Mouse (Mus musculus): ENCODE measurements around the gene Ifitm5. TPM values are rescaled to one million over a fixed set of nuclear protein-coding genes. Genes with fewer than 3 reads are reported as not detected.

Gene Ifitm5
- polyA plus RNA-seq, 1 experiment from 2014 or later: 1.3 TPM

DNA sequence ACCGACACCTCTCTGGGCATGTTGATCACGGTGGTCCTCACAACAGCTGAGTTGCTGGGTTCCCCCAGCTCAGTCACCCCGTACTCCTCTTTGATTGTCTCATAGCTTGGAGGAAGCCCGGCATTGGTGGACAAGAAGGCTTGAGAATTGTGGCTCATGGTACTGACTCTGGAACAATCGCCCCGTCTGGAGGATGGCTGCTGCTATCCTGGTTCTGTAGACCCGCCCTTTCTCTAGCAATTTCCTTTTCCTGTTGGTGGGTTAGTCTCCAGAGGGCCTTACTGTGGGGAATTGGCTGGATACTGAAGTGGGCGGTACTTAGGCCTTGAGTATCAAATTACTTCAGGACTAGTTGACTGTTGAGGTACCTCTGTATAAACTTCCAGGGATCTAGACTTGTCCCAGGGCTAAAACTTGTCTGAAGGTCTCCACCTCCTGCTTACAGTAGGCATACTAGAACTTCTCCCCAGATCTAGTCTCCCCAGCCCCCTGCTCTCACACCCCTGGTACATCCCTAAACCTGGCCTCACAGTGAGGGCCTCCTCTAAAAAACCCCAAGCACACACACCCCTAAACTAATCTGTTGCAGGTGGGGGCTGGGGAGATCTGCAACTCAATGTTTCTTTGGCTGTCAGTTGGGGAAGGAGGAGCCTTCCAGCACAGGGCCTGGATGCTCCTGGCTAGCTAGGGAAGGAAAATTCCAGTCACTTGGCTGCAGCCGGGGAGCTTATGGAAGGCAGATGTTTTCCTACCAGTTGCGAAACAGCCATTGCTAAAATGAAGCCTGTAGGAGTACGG is 5.9 kb upstream of the Ifitm5 start, which contains the start of the genes Gm45717 and Ifitm2:
Gm45717 (minus strand) TSS at position 180 of the 798 bp plus-strand sequence.
Ifitm2 (minus strand) TSS at position 230 of the 798 bp plus-strand sequence.
- Histone ChIP-seq H3K27me3 (ENCODE audit: insufficient read depth, poor library complexity, severe bottlenecking) (0 out of 2 replicates have a peak, but pooled peaks cover 7% of the 10 kb centered on the region), H3K27ac (peak within 1 kb of the TSS; percentile 86), H3K4me1 (replicated peaks) (peaks cover 58% of the 10 kb centered on the region), H3K36me3 (0 out of 2 replicates have a peak, but pooled peaks cover 6% of the 10 kb centered on the region), H3K4me3 (peak within 1 kb of the TSS; percentile 55), H3K9me3 (no peaks in the 10 kb centered on the region)
- WGBS: 17% methylated on average over 11 of the region's 11 CpGs
- DNase-seq (ENCODE audit: low spot score): peak; percentile 52

DNA sequence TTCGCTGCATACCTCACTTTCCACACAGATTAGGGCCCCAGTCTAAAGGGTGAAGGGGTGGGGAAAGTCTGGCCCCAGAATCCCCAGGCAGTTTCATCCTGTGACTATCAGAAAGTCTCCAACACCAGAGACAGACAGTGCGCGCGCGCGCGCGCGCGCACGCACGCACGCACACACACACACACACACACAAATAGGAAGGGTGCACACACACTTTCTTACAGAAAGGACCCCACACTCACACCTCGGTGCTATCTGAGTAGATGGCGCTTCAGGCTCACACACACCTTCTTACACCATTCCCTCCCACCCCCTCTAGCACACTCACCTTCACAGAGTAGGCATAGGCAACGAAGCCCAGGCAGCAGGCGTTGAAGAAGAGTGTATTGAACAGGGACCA is 5.3 kb upstream of the Ifitm5 start:
- H3K4me3 ChIP-seq: peak overlapping the region; percentile 55
- peaks cover 64% of the 10 kb centered on the region for H3K4me1 ChIP-seq (replicated peaks)
- H3K27me3 ChIP-seq (ENCODE audit: insufficient read depth, poor library complexity, severe bottlenecking): 0 out of 2 replicates have a peak, but pooled peaks cover 7% of the 10 kb centered on the region
- 12% methylated on average over 17 of the region's 17 CpGs for whole genome bisulfite sequencing
- DNase-seq (ENCODE audit: low spot score): peak; percentile 47
- peak overlapping the region; percentile 86 for H3K27ac ChIP-seq
- no peaks in the 10 kb centered on the region for H3K9me3 ChIP-seq
- H3K36me3 ChIP-seq: peaks cover 6% of the 10 kb centered on the region; the same call in 1 of the 2 replicates

DNA sequence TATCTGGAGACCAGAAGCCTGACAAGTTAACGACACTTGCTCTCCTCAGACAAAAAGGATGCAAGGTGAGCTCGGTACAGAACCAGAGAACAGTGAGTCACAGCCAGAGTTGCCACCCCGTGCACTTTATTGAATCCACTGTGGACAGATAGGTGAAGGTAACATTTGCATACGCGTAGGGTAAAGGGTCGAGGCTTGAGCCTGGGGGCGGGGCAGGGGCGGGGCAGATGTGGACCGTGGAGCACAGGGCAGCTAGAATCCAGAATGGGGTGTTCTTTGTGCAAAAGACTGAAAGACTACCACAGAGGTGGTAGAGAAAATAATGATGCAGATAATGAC is 4.6 kb upstream of the Ifitm5 start:
- 11% methylated on average over 9 of the region's 9 CpGs for WGBS
- Histone ChIP-seq H3K27me3 (ENCODE audit: insufficient read depth, poor library complexity, severe bottlenecking) (0 out of 2 replicates have a peak, but pooled peaks cover 7% of the 10 kb centered on the region), H3K4me3 (peak overlapping the region; percentile 55), H3K9me3 (no peaks in the 10 kb centered on the region), H3K27ac (peak overlapping the region; percentile 86; the same call in 1 of the 2 replicates), H3K4me1 (replicated peaks) (peaks cover 70% of the 10 kb centered on the region), H3K36me3 (peaks cover 12% of the 10 kb centered on the region)
- DNase-seq (ENCODE audit: low spot score): no peak

DNA sequence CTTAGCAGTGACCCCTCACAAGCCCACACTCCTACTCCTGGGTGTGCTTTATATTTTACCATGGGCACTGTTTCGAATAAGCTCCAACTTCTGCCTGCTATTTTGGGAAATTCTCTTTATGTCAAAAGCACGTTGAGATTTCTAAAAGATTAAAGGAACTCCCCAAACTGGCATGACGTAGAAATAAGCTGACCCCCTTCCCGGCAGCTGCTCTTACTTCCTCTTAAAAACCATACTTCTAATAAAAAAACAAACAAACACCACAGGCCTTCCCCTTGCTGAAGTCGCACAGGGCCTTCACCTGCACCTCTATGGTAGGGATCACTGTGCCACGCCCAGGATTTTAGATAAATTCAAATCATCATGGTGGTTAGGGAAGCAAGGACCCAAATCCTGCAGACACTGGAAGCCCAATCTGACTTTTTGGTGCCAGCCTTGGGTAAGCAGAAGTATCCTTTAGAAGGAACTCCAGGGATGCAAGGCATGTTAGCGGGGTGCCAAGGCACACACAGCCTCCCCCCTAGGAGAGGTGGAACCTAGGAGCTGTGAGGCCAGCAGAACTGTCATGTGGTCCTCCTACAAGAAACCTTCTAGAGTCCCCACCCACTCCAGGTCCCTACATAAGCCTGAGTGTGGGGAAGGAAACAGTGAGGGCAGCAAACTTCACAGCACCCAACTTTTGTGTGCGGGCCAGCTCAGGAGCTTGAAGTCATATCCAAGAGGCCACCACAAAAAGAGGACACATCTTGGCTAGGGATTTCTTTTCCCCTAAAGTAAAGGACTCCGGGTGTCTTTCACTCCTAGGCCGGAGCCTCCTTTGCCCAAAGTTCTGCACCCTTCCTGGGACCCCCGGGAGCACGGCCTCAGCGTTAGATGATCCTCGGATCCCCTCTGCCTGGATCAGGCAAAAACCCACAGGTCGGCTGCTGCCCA is 4.0 kb upstream of the Ifitm5 start:
- H3K27ac ChIP-seq: peak overlapping the region; percentile 86; the same call in 1 of the 2 replicates
- WGBS: 71% methylated on average over 15 of the region's 15 CpGs

DNA sequence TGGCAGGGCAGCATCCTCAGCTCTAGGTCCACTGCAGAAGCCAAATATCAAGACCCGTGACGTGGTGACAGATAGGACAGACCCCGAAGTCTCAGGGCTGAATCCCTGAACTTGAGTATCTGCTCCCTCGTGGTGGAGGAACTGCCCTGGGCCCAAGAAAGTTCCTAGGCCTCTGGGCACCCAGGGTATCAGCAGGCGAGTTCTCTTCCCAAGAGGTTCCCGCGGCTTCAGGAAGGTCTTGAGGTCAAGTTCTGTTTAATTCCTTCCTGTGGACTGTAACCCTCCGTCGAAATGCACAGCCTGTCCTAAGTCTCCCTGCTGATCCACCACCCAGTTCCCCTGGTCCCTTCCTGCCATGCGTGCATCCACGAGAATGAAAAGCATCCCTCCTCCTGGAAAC is 3.0 kb upstream of the Ifitm5 start:
- 85% methylated on average over 11 of the region's 11 CpGs for WGBS
- H3K9me3 ChIP-seq: no peaks in the 10 kb centered on the region
- H3K4me3 ChIP-seq: no peak overlapping the region
- H3K4me1 ChIP-seq (replicated peaks): peaks cover 68% of the 10 kb centered on the region
- no peak for DNase-seq (ENCODE audit: low spot score)
- H3K36me3 ChIP-seq: peaks cover 28% of the 10 kb centered on the region
- H3K27ac ChIP-seq: no peak overlapping the region
- 0 out of 2 replicates have a peak, but pooled peaks cover 2% of the 10 kb centered on the region for H3K27me3 ChIP-seq (ENCODE audit: insufficient read depth, poor library complexity, severe bottlenecking)

More for the DNA sequence above, 4.0 kb upstream of the Ifitm5 start:
- Histone ChIP-seq H3K9me3 (no peaks in the 10 kb centered on the region), H3K4me3 (peak overlapping the region; percentile 55), H3K4me1 (replicated peaks) (peaks cover 70% of the 10 kb centered on the region), H3K36me3 (peaks cover 19% of the 10 kb centered on the region), H3K27me3 (ENCODE audit: insufficient read depth, poor library complexity, severe bottlenecking) (0 out of 2 replicates have a peak, but pooled peaks cover 7% of the 10 kb centered on the region)
- no peak for DNase-seq (ENCODE audit: low spot score)

DNA sequence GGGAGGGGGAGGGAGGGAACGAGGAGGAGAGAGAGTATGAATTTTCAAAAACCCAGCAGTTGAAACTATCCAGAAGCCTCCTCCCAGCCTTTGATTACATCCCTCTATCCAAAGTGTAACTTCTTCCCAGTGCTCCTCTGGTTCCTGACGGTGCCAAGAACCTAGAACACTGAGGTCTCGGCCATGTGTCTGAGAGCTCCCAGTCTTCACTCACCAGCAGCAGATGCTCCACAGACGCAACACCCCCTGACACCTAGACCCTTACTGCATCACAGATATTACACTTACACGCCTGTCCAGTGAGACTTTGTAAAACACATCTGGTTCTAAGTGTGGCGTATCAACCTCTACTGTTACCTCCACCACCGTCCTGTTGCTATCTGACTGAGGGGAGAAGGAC is 2.4 kb upstream of the Ifitm5 start:
- no peak for DNase-seq (ENCODE audit: low spot score)
- no peaks in the 10 kb centered on the region for H3K9me3 ChIP-seq
- H3K36me3 ChIP-seq: peaks cover 35% of the 10 kb centered on the region
- 86% methylated on average over 7 of the region's 7 CpGs for WGBS
- H3K4me3 ChIP-seq: no peak overlapping the region
- no peaks in the 10 kb centered on the region for H3K27me3 ChIP-seq (ENCODE audit: insufficient read depth, poor library complexity, severe bottlenecking)
- peaks cover 68% of the 10 kb centered on the region for H3K4me1 ChIP-seq (replicated peaks)
- no peak overlapping the region for H3K27ac ChIP-seq

DNA sequence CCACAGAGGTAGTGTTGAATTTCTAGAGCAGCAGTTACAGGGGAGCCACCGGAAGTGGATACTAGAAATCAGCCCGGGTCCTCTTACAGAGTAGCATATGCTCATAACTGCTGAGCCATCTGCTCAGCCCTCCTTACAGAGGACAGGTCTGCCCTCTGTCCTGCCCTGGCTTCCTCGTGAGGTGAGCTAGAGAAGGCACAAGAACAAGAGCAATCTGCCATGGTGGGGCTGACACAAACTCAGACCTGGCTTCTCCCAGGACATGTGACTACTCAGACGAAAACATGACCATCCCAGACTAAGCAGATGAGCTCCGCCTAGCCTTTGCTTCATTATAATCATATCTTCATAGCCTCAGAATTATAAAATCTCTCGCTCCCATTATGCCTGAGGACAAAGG is 1.7 kb upstream of the Ifitm5 start:
- 77% methylated on average over 6 of the region's 6 CpGs for WGBS
- H3K36me3 ChIP-seq: peaks cover 42% of the 10 kb centered on the region
- no peaks in the 10 kb centered on the region for H3K27me3 ChIP-seq (ENCODE audit: insufficient read depth, poor library complexity, severe bottlenecking)
- DNase-seq (ENCODE audit: low spot score): no peak
- H3K4me1 ChIP-seq (replicated peaks): peaks cover 68% of the 10 kb centered on the region
- no peak overlapping the region for H3K27ac ChIP-seq
- H3K4me3 ChIP-seq: no peak overlapping the region
- no peaks in the 10 kb centered on the region for H3K9me3 ChIP-seq

DNA sequence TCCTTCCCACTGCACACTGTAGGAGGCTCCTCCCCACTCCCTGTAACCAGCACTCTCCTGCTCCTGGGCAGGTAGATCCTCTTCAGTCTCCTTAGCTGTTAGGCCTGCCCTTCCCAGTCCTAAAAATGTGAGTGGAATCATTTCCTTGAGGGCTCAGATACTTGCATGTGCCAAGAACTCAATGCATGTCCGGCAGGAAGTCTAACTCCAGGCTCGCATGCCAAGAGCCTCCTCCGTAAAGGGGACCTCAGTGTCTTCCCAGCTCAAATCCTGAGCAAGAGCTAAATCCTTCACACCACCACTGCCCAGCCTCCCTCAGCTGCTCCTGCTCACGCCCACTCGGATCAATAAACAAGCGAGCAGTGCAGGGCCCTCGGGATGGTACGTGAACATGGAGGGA is 960 bp upstream of the Ifitm5 start:
- no peak overlapping the region for H3K4me3 ChIP-seq
- H3K36me3 ChIP-seq: peaks cover 49% of the 10 kb centered on the region
- H3K4me1 ChIP-seq (replicated peaks): peaks cover 62% of the 10 kb centered on the region
- H3K27me3 ChIP-seq (ENCODE audit: insufficient read depth, poor library complexity, severe bottlenecking): no peaks in the 10 kb centered on the region
- H3K9me3 ChIP-seq: no peaks in the 10 kb centered on the region
- no peak for DNase-seq (ENCODE audit: low spot score)
- WGBS: 49% methylated on average over 8 of the region's 8 CpGs
- peak overlapping the region; percentile 3 for H3K27ac ChIP-seq

DNA sequence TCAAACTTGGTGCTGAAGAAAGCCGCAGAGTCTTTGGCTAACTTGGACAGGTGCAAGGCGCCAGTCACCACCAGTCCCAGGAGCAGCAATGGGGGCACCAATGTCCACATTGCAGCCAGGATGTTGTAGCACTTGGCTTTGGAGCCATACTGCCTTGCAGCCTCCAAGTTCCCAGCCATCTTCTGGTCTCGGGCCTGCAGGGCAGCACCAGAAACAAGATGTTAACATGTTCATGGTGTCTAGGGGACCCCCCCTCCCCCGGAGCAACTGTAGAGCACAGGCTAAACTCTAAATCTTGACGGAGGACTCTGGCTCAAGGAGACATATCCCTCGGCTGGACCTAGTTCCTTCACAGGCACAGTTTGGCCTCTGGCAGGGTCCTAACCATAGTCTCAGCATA is 836 bp downstream of the Ifitm5 start:
- Histone ChIP-seq H3K36me3 (peaks cover 62% of the 10 kb centered on the region), H3K27me3 (ENCODE audit: insufficient read depth, poor library complexity, severe bottlenecking) (no peaks in the 10 kb centered on the region), H3K4me1 (replicated peaks) (peaks cover 44% of the 10 kb centered on the region), H3K9me3 (no peaks in the 10 kb centered on the region), H3K4me3 (no peak overlapping the region), H3K27ac (no peak overlapping the region)
- DNase-seq (ENCODE audit: low spot score): no peak
- 90% methylated on average over 6 of the region's 6 CpGs for WGBS

DNA sequence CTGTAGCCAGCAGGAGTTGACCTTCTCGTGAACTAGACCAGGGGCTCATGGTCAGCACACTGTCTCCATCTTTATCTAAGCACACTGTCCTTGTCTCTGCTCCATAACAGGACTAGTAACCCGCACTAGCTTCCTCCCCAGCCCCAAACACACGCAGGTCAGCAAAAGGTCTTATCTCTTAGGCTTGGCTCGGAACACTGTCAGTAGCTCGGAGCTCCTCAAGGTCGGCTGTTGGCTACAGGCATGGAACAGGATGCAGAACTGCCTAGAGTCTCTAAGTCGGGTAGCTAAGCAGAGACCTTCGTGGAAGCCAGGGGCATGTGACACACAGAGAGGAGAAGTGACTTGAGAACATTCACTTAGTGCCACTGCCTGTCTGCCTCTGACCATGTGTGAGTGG is 1.9 kb downstream of the Ifitm5 start:
- Histone ChIP-seq H3K9me3 (no peaks in the 10 kb centered on the region), H3K4me3 (no peak overlapping the region), H3K27ac (no peak overlapping the region), H3K36me3 (peaks cover 62% of the 10 kb centered on the region), H3K4me1 (replicated peaks) (peaks cover 39% of the 10 kb centered on the region), H3K27me3 (ENCODE audit: insufficient read depth, poor library complexity, severe bottlenecking) (no peaks in the 10 kb centered on the region)
- DNase-seq (ENCODE audit: low spot score): no peak
- WGBS: 90% methylated on average over 8 of the region's 8 CpGs

DNA sequence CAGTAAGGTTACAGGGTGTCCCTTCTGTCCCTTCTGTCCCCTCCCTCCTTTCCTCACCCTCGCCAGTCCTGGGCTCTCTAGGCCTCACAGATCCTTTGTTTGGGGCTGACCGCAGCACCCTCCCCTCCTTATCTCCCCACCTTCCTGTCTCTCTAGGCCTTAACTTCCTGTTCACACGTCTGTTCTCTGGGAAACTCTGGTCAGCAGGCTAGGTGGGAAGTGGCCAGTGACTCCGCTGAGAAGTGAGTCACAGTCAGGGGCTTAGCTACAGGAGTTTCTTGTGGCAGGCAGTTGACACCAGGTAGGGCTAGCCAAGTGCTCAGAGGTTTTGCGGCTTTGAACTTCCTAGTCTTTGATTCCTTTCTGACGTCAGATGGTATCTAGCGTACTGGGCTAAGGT is 3.1 kb downstream of the Ifitm5 start:
- Histone ChIP-seq H3K4me1 (replicated peaks) (peaks cover 40% of the 10 kb centered on the region), H3K4me3 (no peak overlapping the region), H3K27me3 (ENCODE audit: insufficient read depth, poor library complexity, severe bottlenecking) (no peaks in the 10 kb centered on the region), H3K27ac (no peak overlapping the region), H3K36me3 (peaks cover 56% of the 10 kb centered on the region), H3K9me3 (no peaks in the 10 kb centered on the region)
- DNase-seq (ENCODE audit: low spot score): no peak
- 71% methylated on average over 7 of the region's 7 CpGs for WGBS

DNA sequence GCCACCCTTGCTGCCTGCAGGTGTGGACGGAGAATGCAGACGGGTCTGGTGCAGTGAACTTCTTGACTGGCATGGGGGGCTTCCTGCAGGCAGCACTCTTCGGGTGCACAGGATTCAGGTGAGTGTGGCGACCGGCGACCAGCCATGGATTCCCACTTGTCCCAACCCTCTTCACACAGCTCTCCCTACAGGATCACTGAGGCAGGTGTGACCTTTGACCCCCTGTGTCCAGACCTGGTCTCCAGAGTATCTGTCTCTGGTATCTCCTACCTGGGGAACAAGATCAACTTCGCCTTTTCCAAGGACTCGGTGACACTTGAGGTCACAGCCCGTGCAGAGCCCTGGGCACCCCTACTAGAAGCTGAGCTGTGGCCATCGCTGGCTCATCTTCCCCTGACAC is 3.8 kb downstream of the Ifitm5 start:
- 92% methylated on average over 10 of the region's 10 CpGs for WGBS
- DNase-seq (ENCODE audit: low spot score): no peak
- Histone ChIP-seq H3K36me3 (peaks cover 56% of the 10 kb centered on the region), H3K27me3 (ENCODE audit: insufficient read depth, poor library complexity, severe bottlenecking) (no peaks in the 10 kb centered on the region), H3K4me3 (no peak overlapping the region), H3K4me1 (replicated peaks) (peaks cover 39% of the 10 kb centered on the region), H3K9me3 (no peaks in the 10 kb centered on the region), H3K27ac (no peak overlapping the region)
